Mouse (Mus musculus) CD4-positive, CD25-positive, alpha-beta regulatory T cell, adult 2 months (primary cell): ENCODE measurements around the gene Inpp5f.
"Not testable (repeated sequence)": the region's sequence is repeated elsewhere in the genome, so short reads cannot be mapped to it uniquely, and the experiment has no call there.

Experiments
- DNase-seq: peaks from one replicate; pipeline ENCODE4 v3.0.0-alpha.2; 2012; ENCODE audit warnings: low read depth, low spot score

The Inpp5f gene

DNA sequence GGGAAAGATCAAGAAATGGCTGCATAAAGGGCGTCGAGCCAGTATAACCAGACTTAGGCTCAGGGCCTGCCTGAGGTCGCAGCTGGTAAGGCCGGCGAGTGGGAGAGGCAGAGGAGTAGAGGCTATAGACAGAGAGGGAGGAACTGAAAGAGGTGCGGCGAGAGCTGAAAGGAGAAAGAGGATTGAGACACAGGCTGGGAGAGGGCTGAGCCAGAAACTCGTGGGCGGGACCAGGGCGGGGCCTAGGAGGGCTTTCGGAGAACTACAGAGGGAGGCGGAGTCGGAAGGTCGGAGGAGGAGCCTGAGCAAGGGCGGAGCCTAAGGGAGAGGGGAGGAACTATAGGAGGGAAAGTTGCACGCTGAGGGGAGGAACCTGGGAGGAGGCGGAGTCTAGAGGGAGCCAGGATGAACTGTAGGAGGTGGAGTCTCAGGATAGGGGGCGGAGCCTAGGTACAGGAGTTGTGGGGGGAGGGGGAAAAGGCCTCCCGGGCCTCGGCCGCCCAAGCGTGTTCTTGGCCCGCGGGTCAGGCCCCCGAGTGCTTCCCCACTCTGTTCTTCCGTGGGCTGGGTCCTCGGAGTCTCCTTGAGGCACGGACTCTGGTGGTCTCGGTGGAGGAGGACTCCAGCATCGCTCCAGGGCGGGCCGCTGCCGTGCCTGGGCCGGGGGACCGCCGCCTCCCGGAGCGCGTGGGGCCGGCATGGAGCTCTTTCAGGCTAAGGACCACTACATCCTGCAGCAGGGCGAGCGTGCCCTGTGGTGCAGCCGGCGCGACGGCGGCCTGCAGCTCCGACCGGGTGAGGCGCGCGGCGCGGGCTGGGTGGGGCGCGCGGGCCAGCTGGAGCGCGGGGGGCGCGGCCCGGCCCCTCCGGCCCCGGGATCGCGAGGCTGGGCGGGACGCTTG is at the start of gene Inpp5f:
Gene Inpp5f, plus strand, starts transcription at position 432 of the 902 bp plus-strand sequence.
- peak; percentile 99 for DNase-seq

DNA sequence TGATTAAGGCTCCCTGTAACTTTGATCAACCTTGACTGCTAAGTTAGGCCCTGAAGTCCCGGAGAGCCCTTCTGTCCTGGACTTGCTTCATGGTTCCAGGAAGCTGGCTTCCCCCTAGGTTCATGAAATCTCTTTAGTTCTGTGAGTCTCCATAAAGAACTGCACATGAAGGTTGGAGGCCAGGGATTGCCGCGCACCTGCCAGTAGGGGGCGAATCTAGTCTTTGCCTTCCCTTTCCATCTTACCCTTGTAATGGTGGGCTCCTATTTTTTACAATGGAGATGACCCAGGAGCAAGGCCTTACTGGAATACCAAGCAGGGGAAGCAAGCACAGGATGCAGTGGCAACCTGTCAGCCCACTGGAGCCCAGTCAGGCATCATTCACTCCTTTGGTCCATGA is 47.8 kb upstream of the Inpp5f start:
- DNase-seq = peak; percentile 71

DNA sequence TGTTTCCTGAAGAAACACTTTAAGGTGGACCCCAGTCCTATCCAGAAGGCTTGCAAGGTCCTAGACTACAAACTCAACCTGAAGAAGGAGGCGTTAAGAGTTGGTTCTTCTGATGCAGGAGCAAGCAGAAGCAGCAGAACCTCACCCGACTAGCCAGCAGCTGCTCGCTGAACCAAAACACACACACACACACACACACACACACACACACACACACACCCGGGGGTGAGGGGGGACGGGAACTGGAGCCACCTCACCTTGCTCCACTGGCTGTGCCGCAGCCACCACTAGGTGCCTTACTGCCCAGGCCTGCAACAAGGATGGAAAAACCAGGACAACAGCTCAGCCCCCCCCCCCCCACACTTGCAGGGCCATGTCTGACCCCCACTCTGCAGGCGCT is 44.8 kb upstream of the Inpp5f start:
- no peak for DNase-seq

DNA sequence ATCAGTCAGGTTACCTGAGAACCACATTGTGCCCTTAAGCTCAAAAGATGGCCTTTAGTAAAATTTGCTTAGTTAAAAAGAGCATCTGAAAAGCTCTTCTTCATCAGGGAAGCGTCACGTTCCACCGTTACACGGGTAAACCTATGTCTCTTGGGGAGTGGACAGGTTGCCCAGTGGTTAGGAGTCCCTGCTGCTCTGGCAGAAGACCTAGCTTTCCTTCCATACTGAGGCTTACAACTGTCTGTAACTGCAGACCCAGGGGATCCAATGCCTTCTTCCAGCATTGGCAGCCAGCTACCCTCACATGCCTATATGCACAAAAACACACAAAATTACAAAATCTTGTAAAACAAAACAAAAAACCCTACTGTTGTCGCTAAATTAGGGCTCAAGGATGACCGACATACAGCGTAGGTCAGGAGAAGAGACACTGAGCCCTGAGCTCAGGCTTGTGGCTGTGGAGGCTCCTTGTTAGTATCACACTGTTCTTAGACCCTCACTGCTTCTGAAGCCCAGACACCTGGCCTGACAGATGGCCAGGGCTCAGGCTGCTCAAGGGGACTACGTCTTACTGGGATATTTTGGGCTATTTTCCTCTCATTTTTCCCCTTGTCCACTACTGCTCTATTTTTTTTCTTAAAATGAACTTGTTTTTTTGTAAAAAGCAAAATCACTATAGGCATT is 43.4 kb upstream of the Inpp5f start:
- no peak for DNase-seq

DNA sequence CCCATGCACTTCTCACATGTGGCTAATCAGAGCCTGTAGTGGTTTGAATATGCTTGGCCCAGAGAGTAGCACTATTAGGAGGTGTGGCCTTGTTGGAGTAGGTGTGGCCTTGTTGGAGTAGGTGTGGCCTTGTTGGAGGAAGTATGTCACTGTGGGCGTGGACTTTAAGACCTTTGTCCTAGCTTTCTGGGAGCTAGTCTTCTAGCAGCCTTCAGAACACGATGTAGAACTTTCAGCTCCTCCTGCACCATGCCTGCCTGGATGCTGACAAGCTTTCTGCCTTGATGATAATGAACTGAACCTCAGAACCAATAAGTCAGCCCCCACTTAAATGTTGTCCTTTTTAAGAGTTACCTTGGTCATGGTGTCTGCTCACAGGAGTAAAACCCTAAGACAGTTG is 41.7 kb upstream of the Inpp5f start:
- DNase-seq = not testable (repeated sequence)

DNA sequence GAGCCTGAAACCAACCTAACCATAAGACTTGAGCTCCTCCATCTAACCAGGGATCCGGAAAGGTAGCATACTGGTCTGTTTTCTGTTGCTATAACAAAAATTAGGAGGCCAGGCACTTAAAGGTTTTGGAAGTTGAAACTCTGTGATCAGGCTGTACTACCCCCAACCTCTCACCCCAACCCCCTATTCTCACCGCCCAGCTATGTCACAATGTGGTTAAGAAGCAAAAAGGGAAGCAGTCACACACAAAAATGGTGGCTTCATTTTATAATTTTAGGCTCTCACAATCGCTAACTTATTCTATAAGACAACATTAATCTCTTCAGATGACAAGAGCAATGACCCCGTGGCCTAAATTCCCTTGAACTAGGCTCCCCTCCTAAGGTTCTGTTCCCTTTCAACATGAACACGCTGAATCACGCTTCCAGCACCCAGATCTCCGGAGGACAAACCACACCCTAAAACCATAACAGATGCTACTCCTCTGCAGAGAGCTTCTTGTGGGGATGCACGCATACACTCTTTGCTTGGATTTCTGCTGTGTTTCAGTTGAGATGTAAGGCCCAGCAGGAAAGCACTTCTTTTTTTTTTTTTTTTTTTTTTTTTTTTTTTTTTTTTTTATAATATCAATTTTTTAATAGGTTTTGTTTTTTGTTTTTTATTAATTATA is 41.0 kb upstream of the Inpp5f start:
- DNase-seq = no peak

DNA sequence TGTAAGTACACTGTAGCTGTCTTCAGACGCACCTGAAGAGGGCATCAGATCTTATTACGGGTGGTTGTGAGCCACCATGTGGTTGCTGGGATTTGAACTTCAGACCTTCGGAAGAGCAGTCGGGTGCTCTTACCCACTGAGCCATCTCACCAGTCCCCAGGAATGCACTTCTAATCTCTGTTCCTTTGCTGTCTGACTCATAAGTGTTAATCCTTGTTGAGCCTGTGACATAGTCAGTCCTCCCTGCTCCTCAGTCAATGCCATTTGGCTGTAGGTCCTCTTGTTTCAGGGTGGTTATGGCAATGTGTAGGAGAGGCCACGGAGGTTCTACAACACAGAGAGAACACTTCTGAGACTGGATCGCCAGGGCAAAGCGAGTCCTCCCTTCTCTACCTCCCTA is 40.5 kb upstream of the Inpp5f start:
- not testable (repeated sequence) for DNase-seq

DNA sequence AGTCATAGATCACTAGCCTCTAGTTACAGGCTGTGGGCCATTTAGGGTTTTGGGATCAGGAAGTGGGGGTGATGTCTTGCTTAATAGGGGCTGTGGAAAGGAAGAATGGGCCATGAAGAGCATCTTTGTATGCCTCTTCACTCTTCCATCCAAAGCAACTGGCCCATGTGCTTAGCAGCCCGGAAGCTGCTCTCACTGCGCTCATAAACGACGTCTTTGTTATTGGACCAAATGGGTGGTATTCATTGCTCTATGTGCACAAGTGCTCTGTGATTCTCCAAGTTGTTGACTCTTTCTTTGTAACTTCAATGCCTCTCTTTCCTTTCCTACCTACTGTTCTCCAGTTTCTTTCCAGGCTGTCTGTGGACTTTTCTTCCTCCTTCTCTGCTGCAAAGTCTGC is 39.1 kb upstream of the Inpp5f start:
- no peak for DNase-seq

DNA sequence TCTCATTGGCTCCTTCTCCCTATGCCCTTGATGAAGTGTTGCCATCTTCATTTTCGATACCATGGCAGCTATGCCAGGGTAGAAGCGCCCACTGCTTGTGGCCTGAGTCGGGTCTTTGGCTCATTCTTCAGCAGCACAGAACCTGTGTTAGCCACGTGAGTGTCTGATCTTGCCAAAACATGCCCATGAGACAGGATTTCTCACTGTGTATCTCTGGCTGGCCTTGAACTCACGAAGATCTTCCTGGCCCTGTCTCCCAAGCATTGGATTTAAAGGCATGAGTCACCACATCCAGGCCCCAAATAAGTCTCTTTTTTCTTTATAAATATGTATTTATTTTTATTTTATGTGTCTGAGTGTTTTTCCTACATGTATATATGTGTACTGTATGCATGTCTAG is 35.9 kb upstream of the Inpp5f start:
- no peak for DNase-seq

DNA sequence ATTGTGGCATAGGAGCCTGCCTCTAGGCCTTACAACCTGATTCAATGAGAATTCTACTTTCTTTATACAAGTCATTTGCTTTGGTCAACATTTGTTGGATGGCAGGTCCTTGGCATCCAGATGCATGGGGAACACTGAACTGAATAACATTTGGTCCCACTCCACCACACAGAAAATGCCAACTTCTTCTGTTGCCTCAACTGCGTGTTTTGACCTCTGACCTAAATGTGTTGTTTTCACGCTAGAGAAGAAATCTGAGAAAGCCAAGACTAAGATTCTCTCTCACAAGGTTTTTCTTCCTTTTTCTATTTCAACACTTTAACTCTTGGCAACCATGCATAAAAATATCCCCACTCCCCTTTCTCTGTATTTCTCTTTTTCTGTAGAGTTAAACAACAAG is 35.3 kb upstream of the Inpp5f start:
- DNase-seq = no peak

DNA sequence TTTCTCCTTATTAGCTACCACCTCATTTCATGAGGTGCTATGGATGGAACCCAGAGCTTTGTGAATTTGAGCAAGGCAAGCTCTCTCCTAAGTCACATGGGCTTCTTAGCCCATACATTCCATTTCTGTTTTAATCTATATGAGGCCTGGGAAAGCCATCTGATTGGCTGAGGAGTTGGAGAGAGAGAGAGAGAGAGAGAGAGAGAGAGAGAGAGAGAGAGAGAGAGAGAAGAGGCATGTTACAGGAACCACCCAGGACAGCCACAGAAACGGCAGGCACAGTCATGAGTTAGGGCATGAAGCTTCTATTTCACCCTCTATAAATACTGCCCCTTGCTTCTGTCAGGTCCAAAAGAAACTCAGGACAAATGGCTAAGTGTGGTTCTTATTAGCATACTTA is 33.5 kb upstream of the Inpp5f start:
- no peak for DNase-seq

DNA sequence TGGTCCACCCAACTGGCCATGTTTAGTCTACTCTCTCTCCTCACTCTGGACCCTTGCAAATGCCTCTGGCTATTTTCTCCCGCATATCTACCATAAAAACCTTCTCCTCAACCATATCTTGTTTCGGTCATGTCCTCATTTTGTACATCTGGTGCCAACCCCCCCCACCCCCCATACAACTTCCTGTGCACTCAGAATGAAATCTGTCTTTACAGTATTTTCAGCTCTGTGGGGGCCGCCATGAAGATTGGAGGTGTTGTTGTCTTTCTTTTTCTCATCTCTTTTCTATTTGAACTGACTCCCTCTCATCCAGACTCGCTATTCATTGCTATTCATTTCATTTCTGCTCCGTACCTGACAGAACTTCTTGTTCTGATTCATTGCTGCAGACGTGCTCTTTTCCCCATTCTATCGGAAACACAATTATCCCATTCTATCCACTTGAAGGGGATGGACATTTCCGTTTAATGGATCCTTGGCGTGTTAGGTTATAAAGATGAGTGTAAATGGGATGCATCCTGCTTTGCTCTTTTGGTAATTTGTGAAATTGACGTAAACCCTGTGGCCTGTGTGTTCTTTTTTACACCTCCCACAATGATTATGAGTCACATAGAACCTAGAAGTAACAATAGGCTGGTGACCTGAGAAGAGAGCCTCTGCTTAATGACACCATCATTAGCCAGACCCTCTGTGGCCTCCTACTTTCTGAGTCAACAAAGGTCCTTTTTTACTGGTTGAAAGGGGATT is 32.8 kb upstream of the Inpp5f start:
- peak; percentile 45 for DNase-seq

DNA sequence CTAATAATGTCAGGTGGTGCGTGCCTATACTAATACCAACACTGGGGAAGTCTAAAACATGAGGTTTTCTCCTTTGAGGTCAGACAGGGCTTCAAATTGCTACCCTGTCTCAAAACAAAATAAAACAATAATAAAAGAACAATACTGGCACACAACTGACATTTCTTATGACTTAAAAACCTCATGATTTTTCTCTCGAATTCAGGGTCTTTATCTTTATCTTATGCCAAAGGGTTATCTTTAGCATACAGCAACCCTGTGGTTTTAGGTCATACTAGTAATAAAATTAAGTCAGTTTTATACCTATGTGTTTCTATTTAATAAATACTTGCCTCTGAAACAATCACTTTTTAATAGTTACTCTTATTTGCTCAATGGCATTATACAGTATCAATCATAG is 31.7 kb upstream of the Inpp5f start:
- no peak for DNase-seq

DNA sequence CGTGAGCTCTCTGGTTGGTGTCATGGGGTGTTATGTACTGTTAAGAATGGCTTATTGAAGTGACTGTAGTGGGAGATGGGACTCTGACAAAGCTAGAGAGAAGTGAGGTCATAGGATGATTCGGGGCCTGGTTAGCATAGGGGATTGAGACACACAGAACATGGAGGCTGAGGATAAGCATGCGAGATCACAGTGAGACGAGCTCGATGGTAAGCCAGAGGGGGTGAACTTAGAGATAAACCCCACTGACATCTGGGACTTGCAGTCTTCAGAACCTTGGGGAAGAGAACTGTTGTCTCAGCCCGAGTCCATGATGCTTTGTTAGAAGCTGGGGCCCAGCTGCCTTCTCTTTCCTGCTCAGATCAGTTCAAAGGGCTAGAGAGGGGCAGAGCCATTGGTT is 30.8 kb upstream of the Inpp5f start:
- DNase-seq = no peak

DNA sequence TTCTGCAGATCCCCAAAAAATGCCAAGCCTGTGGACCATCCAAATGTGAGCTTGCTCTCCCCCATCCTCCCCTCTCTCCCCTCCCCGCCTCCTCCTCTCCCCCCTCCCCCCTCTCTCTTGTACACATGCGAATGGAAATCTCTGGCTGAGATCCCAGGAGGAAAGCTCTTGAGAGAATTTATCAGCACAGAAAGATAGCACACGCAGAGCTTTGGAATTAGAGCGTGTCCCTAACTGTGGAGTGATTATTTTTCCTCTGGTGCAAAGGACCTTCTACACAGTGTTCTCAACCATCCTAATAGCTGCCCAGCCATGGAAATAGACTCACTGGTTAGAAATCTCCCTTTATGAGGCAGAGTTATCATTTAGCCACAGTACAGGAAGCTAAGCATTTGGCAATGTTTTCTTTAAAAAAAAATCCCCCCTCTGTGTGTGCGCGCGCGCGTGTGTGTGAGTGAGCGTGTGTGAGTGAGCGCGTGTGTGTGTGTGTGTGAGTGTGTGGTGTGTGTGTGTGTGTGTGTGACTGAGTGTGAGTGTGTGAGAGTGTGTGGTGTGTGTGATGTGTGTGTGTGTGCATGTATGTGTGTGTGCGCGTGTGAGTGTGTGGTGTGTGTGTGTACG is 29.2 kb upstream of the Inpp5f start:
- DNase-seq = no peak

DNA sequence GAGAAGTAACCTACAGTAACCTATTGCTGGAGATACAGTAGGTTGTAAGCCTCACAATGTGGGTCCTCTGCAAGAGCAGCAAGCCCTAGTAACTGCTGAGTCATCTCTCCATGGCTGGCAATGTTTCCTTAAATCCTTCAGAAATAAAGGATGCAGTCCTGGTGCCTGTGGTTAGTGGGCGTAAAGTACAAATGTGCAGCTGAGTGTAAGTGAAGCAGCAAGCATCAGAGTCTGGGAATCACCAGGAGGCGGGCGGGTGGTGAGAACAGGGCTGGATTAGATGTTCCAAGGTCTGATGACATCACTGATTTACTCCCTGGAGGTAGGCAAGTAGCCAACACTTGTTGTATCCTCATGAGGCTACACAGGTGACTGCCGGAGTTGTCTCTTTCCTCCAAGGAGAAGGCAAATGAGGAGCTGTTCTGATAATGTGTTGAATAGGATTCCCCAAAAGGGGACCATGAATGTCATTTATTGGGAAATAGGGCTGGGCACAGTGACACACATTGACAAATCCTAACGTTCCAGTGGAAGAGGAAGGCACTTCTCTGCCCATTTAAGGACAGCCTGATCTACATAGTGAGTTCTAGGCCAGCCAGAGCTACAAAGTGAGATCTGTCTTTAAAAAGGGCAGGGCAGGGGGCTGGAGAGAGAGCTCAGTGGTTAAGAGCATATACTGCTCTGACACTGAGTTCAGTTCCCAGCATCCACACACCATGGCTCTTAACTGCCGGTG is 27.7 kb upstream of the Inpp5f start:
- no peak for DNase-seq

DNA sequence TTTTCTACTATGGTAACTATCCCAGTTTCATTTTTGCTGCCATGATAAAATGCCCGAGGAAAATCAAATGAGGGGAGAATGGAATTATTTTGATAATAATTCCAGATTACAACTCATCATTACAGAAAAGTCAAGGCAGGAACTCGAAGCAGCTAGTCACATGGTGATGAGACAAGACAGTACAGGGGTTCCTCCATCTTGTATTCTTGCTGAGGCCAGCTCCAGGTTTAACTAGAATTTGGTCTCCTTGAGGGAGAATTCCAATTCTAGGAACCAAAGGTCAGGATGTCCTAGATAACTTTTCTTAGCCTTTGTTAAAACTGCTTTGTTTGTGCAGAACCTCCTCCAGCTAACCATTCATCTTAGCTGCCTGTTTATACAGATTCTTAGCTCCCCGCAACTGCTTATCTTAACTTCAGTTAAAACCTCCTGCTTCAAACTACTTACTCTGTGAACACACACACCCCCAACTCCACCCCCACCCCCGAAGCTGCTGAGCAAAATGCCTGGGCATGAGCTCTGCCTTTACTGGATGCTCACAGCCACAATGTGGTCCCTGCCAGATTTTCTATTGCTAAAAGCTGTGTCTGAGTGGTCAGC is 23.7 kb upstream of the Inpp5f start:
- DNase-seq = no peak

DNA sequence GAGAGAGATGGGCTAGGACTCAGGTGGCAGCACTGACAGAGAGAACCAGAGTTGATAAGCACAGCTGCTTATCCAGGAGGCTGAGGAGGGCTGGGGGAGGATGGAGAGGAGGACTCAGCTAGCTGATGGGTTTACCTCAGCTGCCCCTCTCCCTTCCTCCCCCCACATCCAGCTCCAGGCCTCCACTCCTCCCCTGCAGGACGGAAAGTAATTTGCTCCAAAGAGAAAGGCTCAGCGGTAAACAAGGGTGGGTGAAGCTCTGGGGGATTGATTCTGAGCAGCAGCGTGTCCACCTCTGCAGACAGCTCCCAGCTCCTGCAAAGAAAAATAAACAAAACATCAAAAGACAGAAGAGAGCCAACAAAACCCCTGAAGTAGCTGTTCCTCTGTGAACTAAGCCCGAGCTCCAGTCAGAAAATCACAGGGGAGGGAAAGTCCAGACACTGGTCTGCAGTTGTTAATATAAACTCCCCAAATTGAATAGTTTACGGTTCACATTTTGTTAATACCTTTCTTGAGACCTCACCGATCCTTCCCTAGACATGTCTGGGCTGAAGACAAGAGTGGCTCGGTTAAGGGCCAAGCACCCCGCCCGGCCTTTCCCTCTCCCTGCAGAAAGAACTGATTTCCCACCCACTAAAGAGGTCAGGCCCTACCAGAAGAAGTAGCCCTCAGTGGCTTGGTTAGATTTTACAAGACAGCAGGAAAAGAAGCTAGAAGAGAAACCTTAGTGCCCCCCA is 19.6 kb upstream of the Inpp5f start:
- DNase-seq = no peak

DNA sequence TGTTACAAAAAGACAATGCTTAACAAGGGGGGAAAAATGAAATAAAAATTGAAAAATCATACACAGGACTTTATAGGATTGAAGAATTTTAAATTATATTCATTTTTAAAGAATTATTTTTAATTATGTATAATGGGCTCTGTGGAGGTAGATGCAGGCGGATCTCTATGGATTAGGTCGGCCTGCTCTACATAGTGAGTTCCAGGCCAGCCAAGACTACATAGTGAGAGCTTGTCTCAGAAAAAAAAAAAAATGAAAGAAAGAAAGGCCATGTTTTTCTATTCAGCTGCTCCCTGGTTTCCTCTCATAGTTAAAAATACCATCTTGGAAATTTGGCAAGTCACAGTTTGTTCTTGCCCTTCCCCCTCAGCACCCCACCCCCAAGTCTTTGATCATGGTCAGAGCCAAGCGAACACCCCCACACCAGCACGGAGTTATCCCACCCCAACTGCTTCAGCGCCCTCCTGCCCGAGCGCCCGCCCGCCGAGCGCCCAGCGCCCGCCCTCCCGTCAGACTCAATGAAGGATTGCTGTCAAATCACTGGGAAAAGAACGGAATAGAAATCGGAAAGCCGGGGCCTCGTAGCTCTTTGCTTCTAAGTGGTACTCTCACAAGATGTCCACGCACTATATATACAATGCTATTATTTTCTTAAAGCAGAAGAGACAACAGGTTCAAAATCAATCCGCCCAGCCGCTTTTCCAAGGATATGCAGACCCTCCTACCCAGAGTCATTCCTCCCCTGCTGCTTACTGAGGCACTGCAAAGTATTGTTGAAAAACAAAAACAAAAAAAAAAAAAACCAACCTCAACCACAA is 18.8 kb upstream of the Inpp5f start:
- DNase-seq = no peak
